Mouse (Mus musculus): ENCODE data around the gene Lyz2. TPM values are rescaled to one million over a fixed set of nuclear protein-coding genes. Genes with fewer than 3 reads are reported as not detected.

Lyz2 gene
- polyA plus RNA-seq (2015; fragmentation: Nextera tagmentation; extraction: Ambion mirVana): 21.3 and 26.0 TPM in 2 replicates

DNA sequence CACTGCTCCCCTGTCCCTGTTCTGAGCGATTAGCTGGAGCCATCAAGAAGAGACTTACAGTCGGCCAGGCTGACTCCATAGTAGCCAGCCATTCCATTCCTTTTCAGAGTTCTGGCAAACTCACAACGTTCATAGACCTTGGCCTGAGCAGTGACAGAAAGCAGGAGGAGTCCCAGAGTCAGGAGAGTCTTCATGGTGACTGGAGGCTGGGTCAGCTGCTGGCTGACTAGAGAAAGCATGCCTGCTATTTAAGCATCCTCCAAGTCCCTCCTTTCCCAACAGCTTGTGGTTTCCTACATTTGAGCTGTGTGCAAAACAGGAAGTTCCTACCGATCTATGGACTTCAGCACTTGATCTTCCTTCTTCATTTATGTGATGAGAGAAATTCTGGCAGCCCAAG is at the start of gene Lyz2:
TSS of gene Lyz2 (minus strand) at position 273 of the 400 bp plus-strand sequence.
- no peaks in the 10 kb centered on the region for H3K9me3 ChIP-seq (ENCODE audit: control insufficient read depth, low read length)
- no peak within 1 kb of the TSS for H3K27ac ChIP-seq (ENCODE audit: low read depth, low read length)
- no peaks in the 10 kb centered on the region for H3K4me1 ChIP-seq (ENCODE audit: control insufficient read depth, insufficient read depth, low read depth, low read length)
- H3K4me2 ChIP-seq (ENCODE audit: low read length): no peak within 1 kb of the TSS
- WGBS: 66% methylated on average over 4 of the region's 4 CpGs
- no peak within 1 kb of the TSS for H3K4me3 ChIP-seq (ENCODE audit: low read length)
- no peak within 1 kb of the TSS for H3K9ac ChIP-seq (ENCODE audit: low read depth, low read length)
- H3K27me3 ChIP-seq (replicated peaks; ENCODE audit: control insufficient read depth, insufficient read depth, low read length): no peaks in the 10 kb centered on the region
- no peaks in the 10 kb centered on the region for H3K36me3 ChIP-seq (ENCODE audit: control insufficient read depth, insufficient read depth, low read length)
- no peak for ATAC-seq

DNA sequence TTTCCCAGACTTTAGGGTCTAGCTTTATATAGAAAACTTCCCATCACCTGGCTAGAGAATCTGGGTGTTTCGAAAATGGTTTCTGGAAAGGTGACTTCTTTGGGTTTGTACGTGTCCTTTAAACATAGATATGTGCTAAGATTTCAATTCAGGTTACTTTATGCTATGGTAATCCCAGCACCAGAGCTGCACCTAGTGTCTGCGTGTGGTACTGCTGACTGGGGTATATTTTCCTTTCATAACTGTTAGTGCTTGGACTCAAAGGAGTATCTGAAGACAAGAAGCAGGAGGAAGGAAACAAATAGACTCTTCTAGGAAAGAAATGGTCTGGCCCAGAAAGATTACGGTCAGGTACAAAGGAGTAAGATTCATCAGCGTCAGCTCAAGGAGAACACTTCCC is 48.4 kb upstream of the Lyz2 start:
- 83% methylated on average over 5 of the region's 5 CpGs for WGBS
- Histone ChIP-seq H3K4me2 (ENCODE audit: low read length) (no peak overlapping the region), H3K4me3 (ENCODE audit: low read length) (no peak overlapping the region), H3K36me3 (ENCODE audit: control insufficient read depth, insufficient read depth, low read length) (no peaks in the 10 kb centered on the region), H3K27me3 (replicated peaks; ENCODE audit: control insufficient read depth, insufficient read depth, low read length) (no peaks in the 10 kb centered on the region), H3K9ac (ENCODE audit: low read depth, low read length) (no peak overlapping the region), H3K27ac (ENCODE audit: low read depth, low read length) (no peak overlapping the region), H3K9me3 (ENCODE audit: control insufficient read depth, low read length) (no peaks in the 10 kb centered on the region), H3K4me1 (ENCODE audit: control insufficient read depth, insufficient read depth, low read depth, low read length) (no peaks in the 10 kb centered on the region)
- ATAC-seq: no peak

DNA sequence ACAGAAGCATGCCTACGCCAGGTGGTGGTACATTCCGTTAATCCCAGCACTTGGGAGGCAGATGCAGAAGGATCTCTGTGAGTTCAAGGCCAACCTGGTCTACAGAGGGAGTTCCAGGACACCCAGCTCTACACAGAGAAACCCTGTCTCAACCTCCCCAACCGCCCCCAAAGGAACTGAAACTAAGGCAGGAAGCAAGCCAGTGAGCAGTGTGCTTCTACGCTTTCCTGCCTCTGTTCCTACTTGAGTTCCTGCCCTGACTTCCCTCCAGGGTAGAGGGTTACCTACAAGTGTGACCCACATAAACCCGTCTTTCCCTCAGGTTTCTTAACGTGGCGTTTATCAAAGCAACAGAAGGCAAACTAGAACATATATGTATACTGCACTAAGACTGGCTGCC is 41.7 kb upstream of the Lyz2 start:
- Histone ChIP-seq H3K27me3 (replicated peaks; ENCODE audit: control insufficient read depth, insufficient read depth, low read length) (no peaks in the 10 kb centered on the region), H3K4me1 (ENCODE audit: control insufficient read depth, insufficient read depth, low read depth, low read length) (no peaks in the 10 kb centered on the region), H3K4me2 (ENCODE audit: low read length) (no peak overlapping the region), H3K36me3 (ENCODE audit: control insufficient read depth, insufficient read depth, low read length) (no peaks in the 10 kb centered on the region), H3K9ac (ENCODE audit: low read depth, low read length) (no peak overlapping the region), H3K9me3 (ENCODE audit: control insufficient read depth, low read length) (no peaks in the 10 kb centered on the region), H3K4me3 (ENCODE audit: low read length) (no peak overlapping the region), H3K27ac (ENCODE audit: low read depth, low read length) (no peak overlapping the region)
- no peak for ATAC-seq
- 91% methylated on average over 7 of the region's 7 CpGs for WGBS

DNA sequence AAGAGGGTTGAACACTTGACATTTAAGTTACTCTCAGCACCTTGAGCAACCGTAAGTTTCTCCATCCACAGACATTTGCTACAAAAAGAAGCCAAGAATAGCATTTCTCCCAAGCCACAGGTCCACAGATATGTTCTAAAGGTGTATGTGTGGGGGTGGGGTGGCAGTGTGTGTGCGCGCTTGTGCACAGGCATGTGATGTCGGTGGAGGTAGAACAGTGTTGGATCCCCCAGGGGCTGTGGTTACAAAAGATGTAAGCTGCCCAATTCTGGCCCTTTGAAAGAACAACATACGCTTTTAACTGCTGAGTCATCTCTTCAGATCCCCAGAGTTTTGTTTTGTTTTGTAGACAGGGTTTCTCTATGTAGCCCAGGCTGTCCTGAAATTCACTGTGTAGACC is 40.5 kb upstream of the Lyz2 start:
- Histone ChIP-seq H3K4me2 (ENCODE audit: low read length) (no peak overlapping the region), H3K9me3 (ENCODE audit: control insufficient read depth, low read length) (no peaks in the 10 kb centered on the region), H3K27ac (ENCODE audit: low read depth, low read length) (no peak overlapping the region), H3K9ac (ENCODE audit: low read depth, low read length) (no peak overlapping the region), H3K27me3 (replicated peaks; ENCODE audit: control insufficient read depth, insufficient read depth, low read length) (no peaks in the 10 kb centered on the region), H3K4me3 (ENCODE audit: low read length) (no peak overlapping the region), H3K4me1 (ENCODE audit: control insufficient read depth, insufficient read depth, low read depth, low read length) (no peaks in the 10 kb centered on the region), H3K36me3 (ENCODE audit: control insufficient read depth, insufficient read depth, low read length) (no peaks in the 10 kb centered on the region)
- 98% methylated on average over 5 of the region's 5 CpGs for WGBS
- ATAC-seq: no peak

DNA sequence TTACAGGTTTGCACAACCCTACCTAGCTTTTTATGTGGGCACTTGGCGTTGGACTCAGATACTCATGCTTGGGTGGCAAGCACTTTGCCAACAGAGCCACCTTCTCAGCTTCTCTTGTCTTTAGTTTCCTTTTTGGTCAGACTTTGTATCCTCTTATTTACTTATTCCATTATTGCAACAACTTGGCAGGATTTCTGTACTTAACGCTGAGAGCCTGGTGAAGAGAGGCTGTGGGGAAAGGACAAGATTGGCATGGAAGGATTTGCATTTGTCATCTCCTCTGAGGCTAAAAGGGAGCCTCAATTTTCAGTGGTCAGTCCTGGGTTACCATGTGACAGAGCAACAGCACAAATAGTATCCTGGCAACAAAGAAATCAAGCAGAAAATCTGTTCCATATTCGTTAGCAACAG is 38.5 kb upstream of the Lyz2 start:
- Histone ChIP-seq H3K9me3 (ENCODE audit: control insufficient read depth, low read length) (no peaks in the 10 kb centered on the region), H3K36me3 (ENCODE audit: control insufficient read depth, insufficient read depth, low read length) (no peaks in the 10 kb centered on the region), H3K4me1 (ENCODE audit: control insufficient read depth, insufficient read depth, low read depth, low read length) (no peaks in the 10 kb centered on the region), H3K4me3 (ENCODE audit: low read length) (no peak overlapping the region), H3K9ac (ENCODE audit: low read depth, low read length) (no peak overlapping the region), H3K27ac (ENCODE audit: low read depth, low read length) (no peak overlapping the region), H3K27me3 (replicated peaks; ENCODE audit: control insufficient read depth, insufficient read depth, low read length) (no peaks in the 10 kb centered on the region), H3K4me2 (ENCODE audit: low read length) (no peak overlapping the region)
- WGBS: 51% methylated on average over 3 of the region's 3 CpGs
- no peak for ATAC-seq

DNA sequence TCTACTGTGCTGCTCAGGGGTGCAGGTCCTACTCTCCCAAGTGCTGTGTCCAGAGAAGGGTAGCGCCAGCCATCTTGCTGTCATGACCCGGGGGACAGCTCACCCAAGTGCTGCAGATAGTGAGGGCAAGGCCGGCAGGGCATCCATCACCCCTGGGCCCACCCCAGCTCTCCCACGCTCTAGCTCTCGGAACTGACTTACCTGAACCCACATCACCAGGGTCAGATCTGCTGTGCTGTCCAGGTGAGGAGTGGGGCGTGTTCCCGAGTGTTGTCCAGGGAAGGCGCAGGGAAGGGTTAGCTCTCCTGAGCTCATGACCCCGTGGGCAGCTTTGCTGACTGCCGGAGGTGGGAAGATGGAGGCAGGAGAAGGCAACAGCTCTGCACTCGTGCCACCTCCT is 34.3 kb upstream of the Lyz2 start:
- ATAC-seq: no peak
- H3K4me2 ChIP-seq (ENCODE audit: low read length): no peak overlapping the region
- no peaks in the 10 kb centered on the region for H3K27me3 ChIP-seq (replicated peaks; ENCODE audit: control insufficient read depth, insufficient read depth, low read length)
- H3K4me3 ChIP-seq (ENCODE audit: low read length): no peak overlapping the region
- H3K9me3 ChIP-seq (ENCODE audit: control insufficient read depth, low read length): no peaks in the 10 kb centered on the region
- no peaks in the 10 kb centered on the region for H3K36me3 ChIP-seq (ENCODE audit: control insufficient read depth, insufficient read depth, low read length)
- 93% methylated on average over 11 of the region's 11 CpGs for WGBS
- no peaks in the 10 kb centered on the region for H3K4me1 ChIP-seq (ENCODE audit: control insufficient read depth, insufficient read depth, low read depth, low read length)
- no peak overlapping the region for H3K27ac ChIP-seq (ENCODE audit: low read depth, low read length)
- no peak overlapping the region for H3K9ac ChIP-seq (ENCODE audit: low read depth, low read length)

DNA sequence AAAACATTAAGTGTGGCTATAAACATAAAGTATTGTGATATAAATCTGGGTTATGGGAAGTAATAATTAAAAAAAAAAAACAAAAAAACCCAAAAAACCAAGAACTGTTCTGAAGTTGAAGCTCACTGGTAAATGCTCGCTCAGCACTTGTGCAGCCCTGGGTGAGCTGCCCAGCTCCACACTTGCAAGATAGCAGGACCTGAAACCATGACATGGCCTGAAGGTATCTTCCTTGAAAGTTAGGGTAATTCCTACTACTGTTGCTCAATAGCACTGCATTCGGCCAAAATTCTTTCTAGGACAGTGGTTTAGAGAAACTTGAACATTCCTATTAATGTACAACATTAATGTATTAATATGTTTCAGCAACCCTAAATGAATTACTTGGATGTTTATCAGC is 31.0 kb upstream of the Lyz2 start:
- ATAC-seq: no peak
- 88% methylated on average over 2 of the region's 2 CpGs for WGBS
- Histone ChIP-seq H3K4me1 (ENCODE audit: control insufficient read depth, insufficient read depth, low read depth, low read length) (no peaks in the 10 kb centered on the region), H3K4me3 (ENCODE audit: low read length) (no peak overlapping the region), H3K9ac (ENCODE audit: low read depth, low read length) (no peak overlapping the region), H3K9me3 (ENCODE audit: control insufficient read depth, low read length) (no peaks in the 10 kb centered on the region), H3K27ac (ENCODE audit: low read depth, low read length) (no peak overlapping the region), H3K27me3 (replicated peaks; ENCODE audit: control insufficient read depth, insufficient read depth, low read length) (no peaks in the 10 kb centered on the region), H3K36me3 (ENCODE audit: control insufficient read depth, insufficient read depth, low read length) (no peaks in the 10 kb centered on the region), H3K4me2 (ENCODE audit: low read length) (no peak overlapping the region)

DNA sequence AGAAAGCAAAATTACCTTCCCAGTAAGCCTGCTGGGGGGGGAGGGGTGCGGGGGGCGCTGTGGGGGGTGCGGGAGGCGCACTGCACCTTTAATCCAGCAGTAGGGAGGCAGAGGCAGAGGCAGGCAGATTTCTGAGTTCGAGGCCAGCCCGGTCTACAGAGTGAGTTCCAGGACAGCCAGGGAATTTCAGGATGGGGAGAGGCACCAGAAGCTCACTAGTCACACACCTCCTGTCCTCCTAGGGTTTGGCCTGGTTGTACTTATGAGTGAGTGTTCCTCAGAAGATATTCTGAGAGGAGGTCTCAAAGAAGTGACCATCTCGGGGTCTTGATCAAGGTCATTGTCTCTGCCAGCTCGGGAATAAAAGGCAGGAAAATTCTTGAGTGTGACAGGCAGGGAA is 30.0 kb upstream of the Lyz2 start:
- Histone ChIP-seq H3K27me3 (replicated peaks; ENCODE audit: control insufficient read depth, insufficient read depth, low read length) (no peaks in the 10 kb centered on the region), H3K4me3 (ENCODE audit: low read length) (no peak overlapping the region), H3K4me1 (ENCODE audit: control insufficient read depth, insufficient read depth, low read depth, low read length) (no peaks in the 10 kb centered on the region), H3K27ac (ENCODE audit: low read depth, low read length) (no peak overlapping the region), H3K4me2 (ENCODE audit: low read length) (no peak overlapping the region), H3K36me3 (ENCODE audit: control insufficient read depth, insufficient read depth, low read length) (no peaks in the 10 kb centered on the region), H3K9ac (ENCODE audit: low read depth, low read length) (no peak overlapping the region), H3K9me3 (ENCODE audit: control insufficient read depth, low read length) (no peaks in the 10 kb centered on the region)
- WGBS: 78% methylated on average over 8 of the region's 8 CpGs
- no peak for ATAC-seq

DNA sequence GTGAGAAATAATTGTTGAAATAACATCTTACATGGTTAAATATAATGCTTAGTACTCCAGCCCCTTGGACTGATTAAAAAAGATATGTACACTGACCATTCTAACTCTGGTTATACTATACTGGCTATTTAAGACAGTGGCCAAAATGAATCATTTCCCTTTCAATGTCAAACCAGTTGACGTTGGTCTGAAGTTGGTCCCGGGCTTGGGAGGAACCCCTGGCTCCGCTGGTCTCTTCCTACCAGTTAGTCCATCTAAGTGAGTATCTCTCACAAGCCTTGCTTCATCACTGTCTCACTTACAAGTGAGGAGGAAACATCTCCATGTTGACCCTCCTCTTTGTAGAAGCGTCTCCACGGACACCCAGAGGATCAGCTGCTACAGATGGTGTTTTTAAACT is 22.2 kb upstream of the Lyz2 start:
- no peak for ATAC-seq
- H3K27me3 ChIP-seq (replicated peaks; ENCODE audit: control insufficient read depth, insufficient read depth, low read length): no peaks in the 10 kb centered on the region

DNA sequence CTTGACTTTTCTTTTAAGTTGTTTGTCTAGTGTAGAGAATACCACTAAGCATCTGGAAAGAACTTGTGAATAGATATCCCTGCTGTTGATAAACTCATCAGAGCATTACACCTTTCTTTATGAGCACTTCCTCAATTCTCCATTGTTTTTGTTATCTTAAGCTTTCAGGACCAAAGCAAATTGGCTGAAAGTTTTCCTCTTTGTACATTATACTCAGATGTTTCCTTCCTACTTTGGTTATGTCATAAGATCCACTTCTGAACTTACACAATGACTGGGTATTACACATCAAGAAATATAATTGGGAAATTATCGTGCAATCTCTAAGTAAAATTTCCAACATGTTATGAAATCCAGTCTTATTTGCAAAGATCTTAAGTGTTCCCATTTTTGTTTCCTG is 19.6 kb upstream of the Lyz2 start:
- WGBS: 91% methylated on average over 1 of the region's 1 CpGs
- no peak overlapping the region for H3K27ac ChIP-seq (ENCODE audit: low read depth, low read length)
- H3K4me2 ChIP-seq (ENCODE audit: low read length): no peak overlapping the region
- no peak for ATAC-seq
- H3K9ac ChIP-seq (ENCODE audit: low read depth, low read length): no peak overlapping the region
- H3K27me3 ChIP-seq (replicated peaks; ENCODE audit: control insufficient read depth, insufficient read depth, low read length): no peaks in the 10 kb centered on the region
- H3K4me3 ChIP-seq (ENCODE audit: low read length): no peak overlapping the region
- no peaks in the 10 kb centered on the region for H3K4me1 ChIP-seq (ENCODE audit: control insufficient read depth, insufficient read depth, low read depth, low read length)
- H3K36me3 ChIP-seq (ENCODE audit: control insufficient read depth, insufficient read depth, low read length): no peaks in the 10 kb centered on the region
- no peaks in the 10 kb centered on the region for H3K9me3 ChIP-seq (ENCODE audit: control insufficient read depth, low read length)

More for the DNA sequence above, 22.2 kb upstream of the Lyz2 start:
- no peaks in the 10 kb centered on the region for H3K36me3 ChIP-seq (ENCODE audit: control insufficient read depth, insufficient read depth, low read length)
- H3K4me1 ChIP-seq (ENCODE audit: control insufficient read depth, insufficient read depth, low read depth, low read length): no peaks in the 10 kb centered on the region
- H3K9ac ChIP-seq (ENCODE audit: low read depth, low read length): no peak overlapping the region
- H3K4me3 ChIP-seq (ENCODE audit: low read length): no peak overlapping the region
- no peak overlapping the region for H3K27ac ChIP-seq (ENCODE audit: low read depth, low read length)
- no peak overlapping the region for H3K4me2 ChIP-seq (ENCODE audit: low read length)
- no peaks in the 10 kb centered on the region for H3K9me3 ChIP-seq (ENCODE audit: control insufficient read depth, low read length)
- 93% methylated on average over 5 of the region's 5 CpGs for WGBS

Data from hindbrain, embryonic 16.5 days (tissue).